8 mouse cellular contexts compared by ENCODE assay signal in the genomic region with DNA sequence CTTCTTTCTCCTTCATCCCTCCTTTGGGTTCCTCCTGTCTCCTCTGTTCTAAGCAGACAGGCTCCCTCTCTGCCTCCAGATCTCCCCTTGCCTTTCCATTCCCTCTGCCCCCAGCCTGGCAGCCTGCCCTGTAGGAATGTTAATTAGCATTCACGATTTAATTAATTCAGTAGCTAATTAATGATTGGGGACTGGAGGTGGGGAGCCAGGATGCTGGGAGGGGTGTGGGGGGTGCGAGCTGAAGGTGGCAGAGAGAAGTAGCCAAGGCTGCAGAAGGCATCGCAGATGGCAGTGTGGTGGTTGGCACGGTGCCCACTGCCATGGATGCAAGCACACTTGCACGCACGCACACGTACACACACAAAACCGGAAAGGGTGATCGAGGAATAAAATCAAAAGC. TPM values are rescaled to one million over a fixed set of nuclear protein-coding genes. Genes with fewer than 3 reads are reported as not detected.
DNase-seq lines count a peak whose midpoint lies in the region; ATAC-seq and TF ChIP-seq lines count a peak whose summit lies in the region.

No protein-coding gene starts in this region.

- H3K4me1 ChIP-seq in forebrain, embryonic 13.5 days: peaks cover 53% of the 10 kb centered on the region
- H3K4me1 ChIP-seq in intestine, postnatal 0 days (replicated peaks; ENCODE audit: control insufficient read depth, insufficient read depth, low read length): no peaks in the 10 kb centered on the region
- peaks cover 13% of the 10 kb centered on the region for H3K4me1 ChIP-seq in liver, embryonic 12.5 days

- intact Hi-C loops in left cerebral cortex, postnatal 36 days (cut with DNase I): no loop called here

- H3K27me3 ChIP-seq in forebrain, embryonic 13.5 days: no peaks in the 10 kb centered on the region
- H3K27me3 ChIP-seq in intestine, postnatal 0 days (replicated peaks; ENCODE audit: control insufficient read depth, insufficient read depth, low read length): no peaks in the 10 kb centered on the region
- peaks cover 20% of the 10 kb centered on the region for H3K27me3 ChIP-seq in liver, embryonic 12.5 days (replicated peaks)

- WGBS in forebrain, embryonic 13.5 days: 28% methylated on average over 9 of the region's 9 CpGs
- WGBS in intestine, postnatal 0 days: 81% methylated on average over 9 of the region's 9 CpGs
- 78% methylated on average over 9 of the region's 9 CpGs for WGBS in liver, embryonic 12.5 days (ENCODE audit: insufficient replicate concordance)

- no peaks in the 10 kb centered on the region for H3K9me3 ChIP-seq in forebrain, embryonic 13.5 days (replicated peaks)
- no peaks in the 10 kb centered on the region for H3K9me3 ChIP-seq in intestine, postnatal 0 days (ENCODE audit: control insufficient read depth)
- H3K9me3 ChIP-seq in liver, embryonic 12.5 days (replicated peaks): no peaks in the 10 kb centered on the region

- DNase-seq in frontal cortex, postnatal 10 days (ENCODE audit: low spot score in 2 of 2): peak; percentile 81 to 85
- peak; percentile 72 for DNase-seq in Muller cell, postnatal 12 days (ENCODE audit: inconsistent ontology term)
- peak; percentile 71 to 78 for DNase-seq in left cerebral cortex, postnatal 36 days (ENCODE audit: low spot score in 2 of 2)
- no peak for DNase-seq in gastrocnemius, adult 8-10 months (ENCODE audit: low spot score in 2 of 2)

- H3K4me3 ChIP-seq in forebrain, embryonic 13.5 days: peak overlapping the region; percentile 0; the same call in 1 of the 2 replicates
- no peak overlapping the region for H3K4me3 ChIP-seq in intestine, postnatal 0 days (ENCODE audit: low read depth, low read length)
- H3K4me3 ChIP-seq in liver, embryonic 12.5 days: no peak overlapping the region

- ATAC-seq in frontal cortex, adult (ENCODE audit: low TSS enrichment): no peak
- ATAC-seq in forebrain, embryonic 13.5 days: peak; percentile 67
- no peak for ATAC-seq in intestine, postnatal 0 days
- ATAC-seq in liver, embryonic 12.5 days: no peak

- peak overlapping the region; percentile 98 for H3K27ac ChIP-seq in forebrain, embryonic 13.5 days
- no peak overlapping the region for H3K27ac ChIP-seq in intestine, postnatal 0 days (ENCODE audit: low read depth, low read length)
- H3K27ac ChIP-seq in liver, embryonic 12.5 days: no peak overlapping the region

- 0 out of 2 replicates have a peak overlapping the region, but pooled peaks have one; percentile 43 for H3K9ac ChIP-seq in forebrain, embryonic 13.5 days
- no peak overlapping the region for H3K9ac ChIP-seq in intestine, postnatal 0 days (ENCODE audit: low read depth, low read length)
- no peak overlapping the region for H3K9ac ChIP-seq in liver, embryonic 12.5 days

- H3K4me2 ChIP-seq in forebrain, embryonic 13.5 days: peak overlapping the region; percentile 61
- H3K4me2 ChIP-seq in intestine, postnatal 0 days (replicated peaks; ENCODE audit: low read depth): no peak overlapping the region
- H3K4me2 ChIP-seq in liver, embryonic 12.5 days: no peak overlapping the region

- peaks cover under 1% of the 10 kb centered on the region for H3K36me3 ChIP-seq in forebrain, embryonic 13.5 days (ENCODE audit: poor library complexity, severe bottlenecking)
- no peaks in the 10 kb centered on the region for H3K36me3 ChIP-seq in intestine, postnatal 0 days (ENCODE audit: control insufficient read depth, insufficient read depth)
- no peaks in the 10 kb centered on the region for H3K36me3 ChIP-seq in liver, embryonic 12.5 days

- no peak for TF ChIP-seq CTCF in intestine, postnatal 0 days (IDR thresholded peaks at IDR 0.05; ENCODE audit: low read depth)

RNA-seq across cellular contexts. Expression of a gene that starts 37.2 kb away (rescaled TPM):
- 81.2 and 86.4 TPM in 2 replicates for polyA plus RNA-seq in forebrain, embryonic 13.5 days (2015; fragmentation: Nextera tagmentation; extraction: Ambion mirVana)
- 10 to 100 TPM; 23.5 to 30.8 TPM for total RNA-seq in left cerebral cortex, postnatal 36 days (2021)
- 69.4 and 77.9 TPM in 2 replicates for polyA plus RNA-seq in intestine, postnatal 0 days (2015; fragmentation: Nextera tagmentation; extraction: Ambion mirVana)
- polyA plus RNA-seq in liver, embryonic 12.5 days (2016; fragmentation: Nextera tagmentation; extraction: Ambion mirVana): 55.6 and 57.5 TPM in 2 replicates
- 10 to 100 TPM; 18.5 to 19.7 (median 19.1) TPM for total RNA-seq in gastrocnemius, adult 8-10 months (2022)

RNA-seq across cellular contexts. Expression of a gene that starts 39.6 kb away (rescaled TPM):
- 26.7 and 28.0 TPM in 2 replicates for polyA plus RNA-seq in forebrain, embryonic 13.5 days (2015; fragmentation: Nextera tagmentation; extraction: Ambion mirVana)
- total RNA-seq in left cerebral cortex, postnatal 36 days (2021): 10 to 100 TPM; 31.0 to 52.3 TPM
- polyA plus RNA-seq in intestine, postnatal 0 days (2015; fragmentation: Nextera tagmentation; extraction: Ambion mirVana): 0.87 and 1.1 TPM in 2 replicates
- polyA plus RNA-seq in liver, embryonic 12.5 days (2016; fragmentation: Nextera tagmentation; extraction: Ambion mirVana): 2.4 and 2.5 TPM in 2 replicates
- total RNA-seq in gastrocnemius, adult 8-10 months (2022): 1 to 10 TPM; 4.9 to 6.2 (median 5.6) TPM

RNA-seq across cellular contexts. Expression of a gene that starts 42.1 kb away (rescaled TPM):
- 39.0 and 42.0 TPM in 2 replicates for polyA plus RNA-seq in forebrain, embryonic 13.5 days (2015; fragmentation: Nextera tagmentation; extraction: Ambion mirVana)
- total RNA-seq in left cerebral cortex, postnatal 36 days (2021): 10 to 100 TPM; 24.3 to 29.5 TPM
- 7.5 and 8.8 TPM in 2 replicates for polyA plus RNA-seq in intestine, postnatal 0 days (2015; fragmentation: Nextera tagmentation; extraction: Ambion mirVana)
- polyA plus RNA-seq in liver, embryonic 12.5 days (2016; fragmentation: Nextera tagmentation; extraction: Ambion mirVana): 6.9 TPM in 2 replicates
- 10 to 100 TPM; 13.4 to 15.6 (median 14.9) TPM for total RNA-seq in gastrocnemius, adult 8-10 months (2022)

RNA-seq across cellular contexts. Expression of a gene that starts 53.9 kb away (rescaled TPM):
- polyA plus RNA-seq in forebrain, embryonic 13.5 days (2015; fragmentation: Nextera tagmentation; extraction: Ambion mirVana): 9.7 and 9.8 TPM in 2 replicates
- 10 to 100 TPM in 1 of 2 experiments, 1 to 10 TPM in 1; 6.3 to 20.1 TPM for total RNA-seq in left cerebral cortex, postnatal 36 days (2021)
- 75.3 and 81.5 TPM in 2 replicates for polyA plus RNA-seq in intestine, postnatal 0 days (2015; fragmentation: Nextera tagmentation; extraction: Ambion mirVana)
- polyA plus RNA-seq in liver, embryonic 12.5 days (2016; fragmentation: Nextera tagmentation; extraction: Ambion mirVana): 34.0 and 34.5 TPM in 2 replicates
- total RNA-seq in gastrocnemius, adult 8-10 months (2022): 1 to 10 TPM; 2.2 to 3.9 (median 3.6) TPM

RNA-seq across cellular contexts. Expression of a gene that starts 58.1 kb away (rescaled TPM):
- polyA plus RNA-seq in forebrain, embryonic 13.5 days (2015; fragmentation: Nextera tagmentation; extraction: Ambion mirVana): 2.5 and 7.0 TPM in 2 replicates
- total RNA-seq in left cerebral cortex, postnatal 36 days (2021): 10 to 100 TPM; 20.1 to 22.2 TPM
- 3.9 and 5.6 TPM in 2 replicates for polyA plus RNA-seq in intestine, postnatal 0 days (2015; fragmentation: Nextera tagmentation; extraction: Ambion mirVana)
- 0.82 and 2.4 TPM in 2 replicates for polyA plus RNA-seq in liver, embryonic 12.5 days (2016; fragmentation: Nextera tagmentation; extraction: Ambion mirVana)
- 100 to 1,000 TPM; 508 to 760 (median 618) TPM for total RNA-seq in gastrocnemius, adult 8-10 months (2022)

Comparison
In these comparisons a context has a peak if more than half of its experiments do, and no peak if none do; other contexts are left out.
1. DNase-seq: peak in frontal cortex, postnatal 10 days (2 of 2), Muller cell, postnatal 12 days (single experiment) and left cerebral cortex, postnatal 36 days (2 of 2); none in gastrocnemius, adult 8-10 months (0 of 2).